Mouse (Mus musculus): Measurements from ENCODE around the gene Mapk14. TPM values are rescaled to one million over a fixed set of nuclear protein-coding genes. Genes with fewer than 3 reads are reported as not detected.

Mapk14 gene
- polyA plus RNA-seq, 1 experiment = 76.5 TPM

GRCm38 (mm10) chr17:28735317-28736105 lies 44.4 kb downstream of the Mapk14 start:
- H3K4me3 ChIP-seq (ENCODE audit: insufficient read depth, low read length) = no peak overlapping the region
- H3K27ac ChIP-seq (ENCODE audit: insufficient read depth, low read length) = no peak overlapping the region
- no peaks in the 10 kb centered on the region for H3K4me1 ChIP-seq (ENCODE audit: control insufficient read depth, insufficient read depth, low read length)
- no peak for TF ChIP-seq POLR2A (IDR thresholded peaks at IDR 0.05; ENCODE audit: low read depth, low read length)
- TF ChIP-seq CTCF (IDR thresholded peaks at IDR 0.05; ENCODE audit: borderline replicate concordance, insufficient read depth, low read length) = no peak

- Histone ChIP-seq H3K4me3 (ENCODE audit: insufficient read depth, low read length) (no peak overlapping the region), H3K27ac (ENCODE audit: insufficient read depth, low read length) (no peak overlapping the region), H3K4me1 (ENCODE audit: control insufficient read depth, insufficient read depth, low read length) (no peaks in the 10 kb centered on the region)
- TF ChIP-seq CTCF (IDR thresholded peaks at IDR 0.05; ENCODE audit: borderline replicate concordance, insufficient read depth, low read length) (no peak), POLR2A (IDR thresholded peaks at IDR 0.05; ENCODE audit: low read depth, low read length) (no peak)
These were observed 45.4 kb downstream of the Mapk14 start for GRCm38 (mm10) chr17:28736486-28736885.

GRCm38 (mm10) chr17:28737973-28738372 lies 46.8 kb downstream of the Mapk14 start:
- no peak for TF ChIP-seq CTCF (IDR thresholded peaks at IDR 0.05; ENCODE audit: borderline replicate concordance, insufficient read depth, low read length)
- no peak for TF ChIP-seq POLR2A (IDR thresholded peaks at IDR 0.05; ENCODE audit: low read depth, low read length)
- Histone ChIP-seq H3K4me3 (ENCODE audit: insufficient read depth, low read length) (no peak overlapping the region), H3K27ac (ENCODE audit: insufficient read depth, low read length) (no peak overlapping the region), H3K4me1 (ENCODE audit: control insufficient read depth, insufficient read depth, low read length) (no peaks in the 10 kb centered on the region)

GRCm38 (mm10) chr17:28739244-28739643 lies 48.1 kb downstream of the Mapk14 start:
- Histone ChIP-seq H3K27ac (ENCODE audit: insufficient read depth, low read length) (no peak overlapping the region), H3K4me3 (ENCODE audit: insufficient read depth, low read length) (no peak overlapping the region), H3K4me1 (ENCODE audit: control insufficient read depth, insufficient read depth, low read length) (no peaks in the 10 kb centered on the region)
- TF ChIP-seq POLR2A (IDR thresholded peaks at IDR 0.05; ENCODE audit: low read depth, low read length) (no peak), CTCF (IDR thresholded peaks at IDR 0.05; ENCODE audit: borderline replicate concordance, insufficient read depth, low read length) (no peak)

- Histone ChIP-seq H3K27ac (ENCODE audit: insufficient read depth, low read length) (no peak overlapping the region), H3K4me1 (ENCODE audit: control insufficient read depth, insufficient read depth, low read length) (no peaks in the 10 kb centered on the region), H3K4me3 (ENCODE audit: insufficient read depth, low read length) (no peak overlapping the region)
- TF ChIP-seq POLR2A (IDR thresholded peaks at IDR 0.05; ENCODE audit: low read depth, low read length) (no peak), CTCF (IDR thresholded peaks at IDR 0.05; ENCODE audit: borderline replicate concordance, insufficient read depth, low read length) (no peak)
These were observed 52.2 kb downstream of the Mapk14 start for GRCm38 (mm10) chr17:28743145-28743866.

GRCm38 (mm10) chr17:28743916-28744315 lies 52.8 kb downstream of the Mapk14 start:
- Histone ChIP-seq H3K4me1 (ENCODE audit: control insufficient read depth, insufficient read depth, low read length) (no peaks in the 10 kb centered on the region), H3K27ac (ENCODE audit: insufficient read depth, low read length) (no peak overlapping the region), H3K4me3 (ENCODE audit: insufficient read depth, low read length) (no peak overlapping the region)
- TF ChIP-seq POLR2A (IDR thresholded peaks at IDR 0.05; ENCODE audit: low read depth, low read length) = no peak
- no peak for TF ChIP-seq CTCF (IDR thresholded peaks at IDR 0.05; ENCODE audit: borderline replicate concordance, insufficient read depth, low read length)

GRCm38 (mm10) chr17:28745773-28746172 lies 54.6 kb downstream of the Mapk14 start:
- no peaks in the 10 kb centered on the region for H3K4me1 ChIP-seq (ENCODE audit: control insufficient read depth, insufficient read depth, low read length)
- H3K4me3 ChIP-seq (ENCODE audit: insufficient read depth, low read length) = no peak overlapping the region
- TF ChIP-seq POLR2A (IDR thresholded peaks at IDR 0.05; ENCODE audit: low read depth, low read length) (no peak), CTCF (IDR thresholded peaks at IDR 0.05; ENCODE audit: borderline replicate concordance, insufficient read depth, low read length) (no peak)

GRCm38 (mm10) chr17:28748001-28748400 lies 56.9 kb downstream of the Mapk14 start:
- Histone ChIP-seq H3K27ac (ENCODE audit: insufficient read depth, low read length) (no peak overlapping the region), H3K4me1 (ENCODE audit: control insufficient read depth, insufficient read depth, low read length) (no peaks in the 10 kb centered on the region), H3K4me3 (ENCODE audit: insufficient read depth, low read length) (no peak overlapping the region)
- TF ChIP-seq POLR2A (IDR thresholded peaks at IDR 0.05; ENCODE audit: low read depth, low read length) = no peak
- no peak for TF ChIP-seq CTCF (IDR thresholded peaks at IDR 0.05; ENCODE audit: borderline replicate concordance, insufficient read depth, low read length)

More at GRCm38 (mm10) chr17:28745773-28746172, 54.6 kb downstream of the Mapk14 start:
- H3K27ac ChIP-seq (ENCODE audit: insufficient read depth, low read length) = no peak overlapping the region

- Histone ChIP-seq H3K4me1 (ENCODE audit: control insufficient read depth, insufficient read depth, low read length) (no peaks in the 10 kb centered on the region), H3K27ac (ENCODE audit: insufficient read depth, low read length) (no peak overlapping the region), H3K4me3 (ENCODE audit: insufficient read depth, low read length) (no peak overlapping the region)
- TF ChIP-seq CTCF (IDR thresholded peaks at IDR 0.05; ENCODE audit: borderline replicate concordance, insufficient read depth, low read length) = no peak
- TF ChIP-seq POLR2A (IDR thresholded peaks at IDR 0.05; ENCODE audit: low read depth, low read length) = no peak
These were observed 59.5 kb downstream of the Mapk14 start for GRCm38 (mm10) chr17:28750580-28750979.

GRCm38 (mm10) chr17:28756447-28756846 lies 65.3 kb downstream of the Mapk14 start:
- H3K4me3 ChIP-seq (ENCODE audit: insufficient read depth, low read length) = no peak overlapping the region
- no peaks in the 10 kb centered on the region for H3K4me1 ChIP-seq (ENCODE audit: control insufficient read depth, insufficient read depth, low read length)
- no peak for TF ChIP-seq CTCF (IDR thresholded peaks at IDR 0.05; ENCODE audit: borderline replicate concordance, insufficient read depth, low read length)
- no peak overlapping the region for H3K27ac ChIP-seq (ENCODE audit: insufficient read depth, low read length)
